Mouse (Mus musculus): ENCODE measurements around the gene Rragb. TPM values are rescaled to one million over a fixed set of nuclear protein-coding genes. Genes with fewer than 3 reads are reported as not detected.

The Rragb gene
- polyA plus RNA-seq, 1 experiment from 2014 or later: 1.7 TPM

GRCm38 (mm10) chrX:153211101-153211500 is 71.3 kb downstream of the Rragb start:
- WGBS (ENCODE audit: insufficient replicate concordance): 63% methylated on average over 1 of the region's 1 CpGs
- Histone ChIP-seq H3K9ac (ENCODE audit: low read depth, low read length) (no peak overlapping the region), H3K4me3 (ENCODE audit: low read depth, low read length) (no peak overlapping the region), H3K27ac (ENCODE audit: low read depth, low read length) (no peak overlapping the region), H3K4me2 (no peak overlapping the region), H3K27me3 (ENCODE audit: control insufficient read depth, insufficient read depth, low read length) (no peaks in the 10 kb centered on the region), H3K36me3 (ENCODE audit: control insufficient read depth, insufficient read depth, low read length) (no peaks in the 10 kb centered on the region), H3K9me3 (replicated peaks; ENCODE audit: control insufficient read depth, low read length) (no peaks in the 10 kb centered on the region), H3K4me1 (ENCODE audit: control insufficient read depth, insufficient read depth, low read length) (no peaks in the 10 kb centered on the region)
- no peak for ATAC-seq (replicated peaks; ENCODE audit: insufficient number of reproducible peaks, low FRiP score, low TSS enrichment)

Other genes with a start within 250 kb of the Rragb start
- 1.0 and 1.9 TPM in 2 replicates for gene Usp51, start 133.5 kb upstream of the Rragb start, polyA plus RNA-seq (2014; fragmentation: Nextera tagmentation; extraction: Ambion mirVana)
- 32.6 and 46.9 TPM in 2 replicates for gene Mageh1, start 102.4 kb upstream of the Rragb start, polyA plus RNA-seq (2014; fragmentation: Nextera tagmentation; extraction: Ambion mirVana)
- not detected in 2 replicates for gene Foxr2, start 21.2 kb upstream of the Rragb start, polyA plus RNA-seq (2014; fragmentation: Nextera tagmentation; extraction: Ambion mirVana)
- gene Klf8, start 97.5 kb downstream of the Rragb start, polyA plus RNA-seq (2014; fragmentation: Nextera tagmentation; extraction: Ambion mirVana): 1.6 and 2.1 TPM in 2 replicates